Mouse (Mus musculus): ENCODE results near the gene Sv2b. TPM values are rescaled to one million over a fixed set of nuclear protein-coding genes. Genes with fewer than 3 reads are reported as not detected.

The Sv2b gene
- 2.1 TPM for polyA plus RNA-seq (2014; fragmentation: Illumina TruSeq; extraction: RNeasy Lipid Tissue Mini Kit (QIAGEN cat#74804); ENCODE audit: low read depth, low replicate concordance)

GRCm38 (mm10) chr7:75308457-75309312 lies at the start of gene Sv2b:
Gene Sv2b (minus strand): TSS chr7:75309262.

Other genes with a start within 250 kb of the Sv2b start
- 71.8 TPM for gene Akap13, start 146.3 kb upstream of the Sv2b start, polyA plus RNA-seq (2014; fragmentation: Illumina TruSeq; extraction: RNeasy Lipid Tissue Mini Kit (QIAGEN cat#74804); ENCODE audit: low read depth, low replicate concordance)

Measured in sigmoid colon, adult 10 weeks (tissue).